Mouse (Mus musculus) MEL (cell line): ENCODE measurements around the gene Dapp1.

ENCODE experiments used
- CHD2 ChIP-seq: IDR thresholded peaks from 2 replicates; pipeline ENCODE4 v1.6.1; 2011; ENCODE audit warnings: low read length, improper control_type of control experiment
- EP300 ChIP-seq, 2 experiments: IDR thresholded peaks; 2 replicates each; pipeline ENCODE4 v1.6.1; 2011; ENCODE audit warnings: improper control_type of control experiment in 2 of 2, low read length in 2 of 2, low read depth in 1 of 2, mild to moderate bottlenecking in 1 of 2
- JUND ChIP-seq: IDR thresholded peaks from 2 replicates; pipeline ENCODE4 v1.6.1; 2011; ENCODE audit warnings: low read depth, mild to moderate bottlenecking, improper control_type of control experiment, low read length
- MAX ChIP-seq: IDR thresholded peaks from 2 replicates; pipeline ENCODE4 v1.6.1; 2011; ENCODE audit warnings: low read length, improper control_type of control experiment
- USF2 ChIP-seq, 2 experiments: IDR thresholded peaks; 2 replicates each; pipeline ENCODE4 v1.6.1; 2011 to 2012; ENCODE audit warnings: improper control_type of control experiment in 2 of 2, low read length in 2 of 2, borderline replicate concordance in 1 of 2, inconsistent platforms in 1 of 2, low read depth in 1 of 2, mild to moderate bottlenecking in 1 of 2; ENCODE audit not compliant: insufficient read depth in 1 of 2

DNA sequence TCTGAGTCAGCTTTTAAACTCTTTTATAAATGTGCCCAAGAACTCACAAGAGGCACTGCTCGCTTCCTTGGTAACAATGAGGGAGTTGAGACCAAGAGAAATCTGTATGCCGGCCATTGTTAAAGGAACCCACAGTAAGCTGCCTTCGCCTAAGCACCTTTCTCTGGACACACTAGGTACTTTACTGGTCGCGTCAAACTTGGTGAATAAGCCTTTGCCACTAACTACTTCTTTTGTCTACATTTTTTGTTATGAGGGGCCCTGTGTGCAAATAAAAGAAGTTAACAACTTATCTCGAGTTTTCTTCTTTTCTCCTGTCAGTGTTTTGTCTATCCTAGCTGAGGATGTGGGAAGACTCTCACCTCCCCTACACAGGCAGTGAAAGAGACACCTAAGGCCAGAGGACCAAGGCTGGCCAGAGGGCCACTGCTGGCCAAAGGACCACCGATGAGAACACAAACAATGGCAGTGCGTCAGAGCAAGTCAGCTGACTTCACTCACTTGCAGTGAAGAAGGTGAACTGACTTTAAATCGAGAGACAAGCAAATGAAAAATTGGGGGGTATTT, 18.0 kb upstream of the Dapp1 start:
- no peak for TF ChIP-seq JUND
- TF ChIP-seq USF2 (IDR thresholded peaks at IDR 0.05; ENCODE audit: borderline replicate concordance in 1 of 2, insufficient read depth in 1 of 2, low read depth in 1 of 2, low read length in 2 of 2) = no peak
- no peak for TF ChIP-seq EP300 (IDR thresholded peaks at IDR 0.05; ENCODE audit: low read depth in 1 of 2, low read length in 2 of 2)
- no peak for TF ChIP-seq MAX
- no peak for TF ChIP-seq CHD2
